Mouse (Mus musculus) heart, embryonic 14.5 days (tissue): ENCODE results near the gene Adsl. TPM values are rescaled to one million over a fixed set of nuclear protein-coding genes. Genes with fewer than 3 reads are reported as not detected.

ENCODE experiments used
- ATAC-seq: fragments of 200-750 bp; cut with Nextera tagmentation; 2 replicates; pipeline ENCODE4 v1.8.0; 2017; ENCODE audit warnings: low read depth, moderate TSS enrichment; ENCODE audit not compliant: insufficient number of reproducible peaks, insufficient read depth, low FRiP score
- H3K27ac ChIP-seq, 2 experiments: fragments of 200-500 bp in 1 of 2; fragments of 300-500 bp in 1 of 2; sonication (generic) in 1 of 2; replicated peaks in 1 of 2; 2 replicates each; pipeline ENCODE4 v1.5.1; 2012 to 2014; ENCODE audit warnings: low read depth in 2 of 2, low read length in 2 of 2, control low read depth in 1 of 2, mild to moderate bottlenecking in 1 of 2, mixed read lengths in 1 of 2; ENCODE audit not compliant: control insufficient read depth in 1 of 2, insufficient read depth in 1 of 2
- H3K27me3 ChIP-seq: fragments of 300-500 bp; sonication (generic); 2 replicates; pipeline ENCODE4 v1.6.1; 2014; ENCODE audit warnings: mild to moderate bottlenecking, low read length, control low read depth; ENCODE audit not compliant: control insufficient read depth, insufficient read depth
- H3K36me3 ChIP-seq: fragments of 300-500 bp; sonication (generic); 2 replicates; pipeline ENCODE4 v1.6.1; 2014; ENCODE audit warnings: mild to moderate bottlenecking, control low read depth, low read length, mixed read lengths; ENCODE audit not compliant: control insufficient read depth, insufficient read depth
- H3K4me1 ChIP-seq, 2 experiments: fragments of 200-500 bp in 1 of 2; fragments of 300-500 bp in 1 of 2; sonication (generic) in 1 of 2; 2 replicates each; pipeline ENCODE4 v1.6.1; 2012 to 2014; ENCODE audit warnings: low read length in 2 of 2, control low read depth in 1 of 2, mixed read lengths in 1 of 2; ENCODE audit not compliant: control insufficient read depth in 2 of 2, insufficient read depth in 2 of 2
- H3K4me2 ChIP-seq: fragments of 300-500 bp; sonication (generic); 2 replicates; pipeline ENCODE4 v1.6.1; 2014; ENCODE audit warnings: mild to moderate bottlenecking, low read length
- H3K4me3 ChIP-seq, 2 experiments: fragments of 200-500 bp in 1 of 2; fragments of 300-500 bp in 1 of 2; sonication (generic) in 1 of 2; 2 replicates each; pipeline ENCODE4 v1.5.1; 2012 to 2014; ENCODE audit warnings: low read length in 2 of 2, mild to moderate bottlenecking in 2 of 2, control low read depth in 1 of 2, low read depth in 1 of 2, moderate library complexity in 1 of 2; ENCODE audit not compliant: control insufficient read depth in 1 of 2, insufficient read depth in 1 of 2
- H3K9ac ChIP-seq: fragments of 300-500 bp; sonication (generic); 2 replicates; pipeline ENCODE4 v1.6.1; 2014; ENCODE audit warnings: mild to moderate bottlenecking, low read length
- H3K9me3 ChIP-seq: fragments of 300-500 bp; sonication (generic); 2 replicates; pipeline ENCODE4 v1.6.1; 2016; ENCODE audit warnings: low read length, control low read depth; ENCODE audit not compliant: control insufficient read depth
- WGBS: fragments of 180-500 bp; shearing (Covaris S2); extraction: QIAGEN DNeasy Blood & Tissue Kit; methylation state at CpG from one replicate; pipeline ENCODE4 v1.1.7; 2014; 5-methylcytosine and 5-hydroxymethylcytosine counted together
- polyA plus RNA-seq: library from polyadenylated mRNA; unstranded; fragments of >200 nt; fragmentation: Nextera tagmentation; extraction: Ambion mirVana; gene quantifications from 2 replicates; pipeline ENCODE4 v1.2.1, GENCODE M21; 2014

Adsl gene
- polyA plus RNA-seq, 1 experiment from 2014 or later, result 149 TPM

- no peak overlapping the region for H3K9ac ChIP-seq
- H3K36me3 ChIP-seq, result no peaks in the 10 kb centered on the region
- no peak overlapping the region for H3K4me3 ChIP-seq
- WGBS, result 87% methylated on average over 3 of the region's 3 CpGs
- no peak overlapping the region for H3K27ac ChIP-seq
- peaks cover 0 to 12% of the 10 kb centered on the region in 2 experiments; a peak in 1 of 4 replicates for H3K4me1 ChIP-seq
- H3K4me2 ChIP-seq, result no peak overlapping the region
- H3K9me3 ChIP-seq, result no peaks in the 10 kb centered on the region
- no peak for ATAC-seq
- no peaks in the 10 kb centered on the region for H3K27me3 ChIP-seq
Observed at GRCm38 (mm10) chr15:80975666-80976065, 27.4 kb downstream of the Adsl start.

DNA sequence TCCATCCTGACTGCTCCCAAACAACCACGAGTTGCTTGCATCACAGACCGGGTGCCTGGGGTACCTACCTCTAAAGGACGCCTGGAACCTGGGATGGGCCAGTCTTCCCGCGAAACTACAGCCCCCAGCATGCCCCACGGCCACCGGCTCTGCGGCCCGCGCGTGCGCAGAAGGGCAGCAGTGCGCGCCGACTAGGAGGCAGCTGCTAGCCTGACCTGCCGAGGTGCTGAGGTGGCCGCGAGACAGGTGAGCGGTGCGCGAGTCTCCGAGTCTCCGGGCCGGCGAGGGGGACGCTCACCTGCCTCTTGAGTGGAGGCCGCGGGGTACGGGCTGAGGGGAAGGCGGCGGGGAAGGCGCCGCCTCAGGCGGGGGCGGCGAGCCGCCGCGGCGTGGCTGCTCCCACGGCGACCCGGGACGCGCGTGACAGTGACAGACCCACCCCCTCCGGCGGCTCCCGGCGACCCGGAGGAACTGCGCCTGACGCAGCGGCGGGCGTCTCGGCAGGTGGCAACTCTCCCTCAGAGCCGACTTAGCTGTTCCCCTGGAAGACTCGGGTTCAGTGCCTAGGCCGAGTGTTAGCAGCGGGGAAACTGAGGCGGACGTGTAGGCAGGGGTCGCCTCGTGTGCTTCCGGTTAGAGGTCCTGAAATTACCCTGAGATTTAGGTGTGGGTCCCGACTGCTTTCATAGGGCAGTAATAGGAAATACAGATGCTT is 29.5 kb downstream of the Adsl start, which contains the start of gene Sgsm3:
Gene Sgsm3 (plus strand): TSS at position 146 of the 715 bp plus-strand sequence.
- Histone ChIP-seq H3K27ac (0 out of 4 replicates have a peak within 1 kb of the TSS, but pooled peaks of 1 of the 2 experiments have one; percentile 36), H3K4me2 (peak within 1 kb of the TSS; percentile 79), H3K9ac (peak within 1 kb of the TSS; percentile 88), H3K27me3 (no peaks in the 10 kb centered on the region), H3K9me3 (no peaks in the 10 kb centered on the region), H3K36me3 (no peaks in the 10 kb centered on the region), H3K4me1 (peaks cover 0 to 10% of the 10 kb centered on the region in 2 experiments; a peak in 1 of 4 replicates), H3K4me3 (peak within 1 kb of the TSS; percentile 84 to 91)
- peak; percentile 68; the same call in 1 of the 2 replicates for ATAC-seq
- under 1% methylated on average over 67 of the region's 67 CpGs for WGBS

GRCm38 (mm10) chr15:80979611-80980010 is 31.3 kb downstream of the Adsl start:
- Histone ChIP-seq H3K9ac (no peak overlapping the region), H3K4me2 (no peak overlapping the region), H3K27me3 (no peaks in the 10 kb centered on the region), H3K36me3 (no peaks in the 10 kb centered on the region), H3K9me3 (no peaks in the 10 kb centered on the region), H3K27ac (no peak overlapping the region; a peak in 1 of 4 replicates), H3K4me3 (no peak overlapping the region), H3K4me1 (peaks cover 0 to 6% of the 10 kb centered on the region in 2 experiments; a peak in 1 of 4 replicates)
- ATAC-seq, result no peak
- 77% methylated on average over 4 of the region's 4 CpGs for WGBS

- ATAC-seq, result no peak
- H3K27ac ChIP-seq, result no peak overlapping the region
- peaks cover 0 to 6% of the 10 kb centered on the region in 2 experiments; a peak in 1 of 4 replicates for H3K4me1 ChIP-seq
- no peak overlapping the region for H3K9ac ChIP-seq
- 33% methylated on average over 4 of the region's 4 CpGs for WGBS
- no peaks in the 10 kb centered on the region for H3K27me3 ChIP-seq
- no peaks in the 10 kb centered on the region for H3K36me3 ChIP-seq
- H3K9me3 ChIP-seq, result no peaks in the 10 kb centered on the region
- H3K4me3 ChIP-seq, result no peak overlapping the region
- no peak overlapping the region for H3K4me2 ChIP-seq
Observed at GRCm38 (mm10) chr15:80981176-80981575, 32.9 kb downstream of the Adsl start.

DNA sequence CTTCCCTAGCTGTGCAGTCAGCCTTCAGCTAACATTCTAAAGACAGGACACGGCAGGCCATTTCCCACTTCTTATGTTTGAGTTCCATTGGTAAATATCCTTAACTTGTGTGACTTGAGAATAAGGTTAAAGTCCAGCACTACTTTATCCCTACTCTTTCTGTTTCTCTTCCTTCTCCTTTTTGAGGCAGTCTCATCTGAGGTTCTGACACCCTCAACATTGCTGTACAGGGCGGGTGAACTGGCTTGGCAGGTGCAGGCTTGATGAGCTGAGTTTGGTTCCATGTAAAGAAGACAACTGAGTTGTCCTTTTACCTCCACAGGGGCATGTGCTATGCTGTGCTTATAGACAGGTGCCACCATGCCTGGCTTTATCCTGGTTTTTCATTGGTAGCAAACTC is 35.0 kb downstream of the Adsl start:
- Histone ChIP-seq H3K27me3 (no peaks in the 10 kb centered on the region), H3K36me3 (no peaks in the 10 kb centered on the region), H3K4me3 (no peak overlapping the region), H3K9me3 (no peaks in the 10 kb centered on the region), H3K4me2 (no peak overlapping the region), H3K9ac (no peak overlapping the region), H3K27ac (no peak overlapping the region), H3K4me1 (0 out of 4 replicates have a peak, but pooled peaks cover 0 to 6% of the 10 kb centered on the region in 2 experiments)
- ATAC-seq, result no peak
- 83% methylated on average over 2 of the region's 2 CpGs for WGBS

- Histone ChIP-seq H3K4me3 (no peak overlapping the region), H3K27me3 (no peaks in the 10 kb centered on the region), H3K4me2 (no peak overlapping the region), H3K9me3 (no peaks in the 10 kb centered on the region), H3K27ac (no peak overlapping the region), H3K4me1 (no peaks in the 10 kb centered on the region), H3K9ac (no peak overlapping the region), H3K36me3 (no peaks in the 10 kb centered on the region)
- no peak for ATAC-seq
- WGBS, result 44% methylated on average over 1 of the region's 1 CpGs
Observed at GRCm38 (mm10) chr15:80988331-80988730, 40.0 kb downstream of the Adsl start.

DNA sequence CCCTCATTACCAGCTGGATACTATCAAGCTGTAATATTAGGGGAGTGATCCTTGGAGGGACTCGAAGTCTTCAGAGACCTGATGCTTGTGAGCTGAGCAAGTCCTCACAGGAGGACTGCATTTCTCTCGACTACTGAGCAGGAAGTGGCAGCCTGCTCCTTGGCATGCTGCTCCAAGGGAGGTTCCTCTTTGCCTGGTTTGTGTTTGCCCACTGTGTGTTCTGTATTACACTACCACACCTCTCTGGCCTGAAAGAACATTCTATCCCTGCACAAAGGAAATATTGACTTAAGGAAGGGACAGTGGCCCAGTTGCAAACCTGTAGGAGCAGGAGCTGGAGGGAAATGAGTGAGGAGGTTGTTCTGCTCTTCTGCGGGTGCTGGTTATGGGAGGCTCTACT is 41.4 kb downstream of the Adsl start:
- ATAC-seq, result no peak
- H3K27me3 ChIP-seq, result no peaks in the 10 kb centered on the region
- H3K36me3 ChIP-seq, result no peaks in the 10 kb centered on the region
- no peak overlapping the region for H3K4me2 ChIP-seq
- H3K4me3 ChIP-seq, result no peak overlapping the region
- H3K9me3 ChIP-seq, result no peaks in the 10 kb centered on the region
- no peak overlapping the region for H3K9ac ChIP-seq
- no peak overlapping the region for H3K27ac ChIP-seq
- no peaks in the 10 kb centered on the region for H3K4me1 ChIP-seq
- 66% methylated on average over 3 of the region's 3 CpGs for WGBS
